Mouse (Mus musculus) kidney, adult 11 months (tissue): ENCODE measurements around the gene Zscan29.
"Not testable (repeated sequence)": the region's sequence is repeated elsewhere in the genome, so short reads cannot be mapped to it uniquely, and the experiment has no call there.

Experiments
- DNase-seq: peaks from one replicate; pipeline ENCODE4 v3.0.0; 2022

Gene Zscan29

GRCm38 (mm10) chr2:121128865-121129620, 41.9 kb downstream of the Zscan29 start:
- no peak for DNase-seq

DNA sequence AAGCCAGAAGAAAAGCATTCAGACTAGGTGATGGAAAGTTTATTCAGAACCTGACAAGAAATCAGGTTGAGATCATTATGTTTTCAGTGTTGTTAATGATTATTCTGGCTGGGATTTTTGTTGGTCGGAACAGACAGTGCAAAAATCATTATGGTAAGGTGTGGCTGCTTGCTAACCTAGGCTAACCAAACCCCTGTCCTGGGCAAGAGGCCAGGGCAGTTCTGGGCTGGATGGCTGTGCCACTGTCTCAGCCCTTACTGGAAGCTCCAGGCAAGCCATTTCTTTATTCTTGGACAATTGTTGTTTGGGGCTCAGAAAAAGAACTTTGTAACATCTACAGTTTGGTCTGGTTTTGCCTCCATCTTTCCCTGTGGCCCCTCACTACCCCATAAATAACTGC, 43.4 kb downstream of the Zscan29 start:
- no peak for DNase-seq

DNA sequence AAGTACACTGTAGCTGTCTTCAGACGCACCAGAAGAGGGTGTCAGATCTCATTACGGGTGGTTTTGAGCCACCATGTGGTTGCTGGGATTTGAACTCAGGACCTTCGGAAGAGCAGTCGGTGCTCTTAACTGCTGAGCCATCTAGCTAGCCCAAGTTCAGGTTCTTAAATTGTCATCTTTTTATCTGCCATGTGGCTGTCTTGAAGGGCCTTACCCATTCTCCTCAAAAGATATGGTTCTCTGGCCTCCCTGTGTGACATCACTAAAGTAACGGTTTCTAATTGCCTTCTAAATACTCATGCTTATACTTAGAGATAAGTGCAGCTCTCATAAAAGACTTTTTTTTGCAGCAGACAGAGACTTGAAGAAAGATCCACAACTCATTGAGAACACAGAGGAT, 44.6 kb downstream of the Zscan29 start:
- DNase-seq, result not testable (repeated sequence)

DNA sequence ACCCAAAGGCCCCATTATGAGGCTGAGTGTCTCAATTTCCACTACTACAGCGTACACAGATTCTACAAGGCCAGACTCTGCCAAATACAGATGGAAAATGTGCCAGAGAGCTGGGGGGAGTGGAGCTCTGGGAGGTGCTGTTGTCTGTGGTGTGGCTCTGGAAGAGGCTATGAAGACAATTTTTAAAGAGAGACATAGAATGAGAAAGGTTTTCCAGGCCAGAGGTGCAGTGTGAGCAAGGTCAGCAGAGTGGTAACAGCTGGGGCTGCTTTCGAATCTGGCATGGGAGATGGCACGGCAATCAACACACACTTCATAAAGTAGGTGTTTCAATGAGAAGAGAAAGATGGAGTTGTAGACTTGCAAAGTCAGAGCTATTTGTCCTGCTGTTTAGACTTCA, 51.7 kb downstream of the Zscan29 start:
- no peak for DNase-seq

GRCm38 (mm10) chr2:121115418-121115817, 55.5 kb downstream of the Zscan29 start:
- DNase-seq, result no peak

DNA sequence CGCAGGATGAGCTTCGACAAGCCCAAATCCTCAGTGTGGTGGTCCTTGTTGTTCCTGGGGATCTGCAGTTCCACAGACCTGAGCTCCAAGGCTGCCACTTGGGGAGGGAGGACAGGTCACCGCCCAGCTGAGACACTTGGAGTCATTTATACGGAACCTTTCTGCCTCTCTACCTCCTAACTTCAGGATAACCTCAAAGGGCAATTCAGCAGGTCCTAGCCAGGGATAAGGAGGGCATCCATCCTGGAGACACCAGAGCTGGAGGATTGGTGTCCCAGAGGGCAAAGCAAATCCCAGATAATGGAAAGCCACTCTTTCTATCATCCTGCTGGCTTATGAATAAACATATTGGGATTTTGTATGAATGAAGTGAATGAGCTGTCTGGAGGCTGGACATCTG, 61.2 kb downstream of the Zscan29 start, which contains the start of gene Tgm7:
TSS of gene Tgm7 (minus strand) at position 101 of the 400 bp plus-strand sequence.
- no peak for DNase-seq
